Mouse (Mus musculus) neutrophil, adult 5-6 weeks (primary cell): ENCODE data around the gene 1700037H04Rik. TPM values are rescaled to one million over a fixed set of nuclear protein-coding genes. Genes with fewer than 3 reads are reported as not detected.

Source experiments
- ATAC-seq: fragments of 151-379, 151-347 bp; 2 replicates; pipeline ENCODE4 v1.8.0; 2017; ENCODE audit warnings: mild to moderate bottlenecking, moderate TSS enrichment; ENCODE audit not compliant: insufficient number of reproducible peaks, poor library complexity, low FRiP score, severe bottlenecking; ENCODE audit errors: extremely low read depth
- total RNA-seq: library from RNA; stranded (forward); fragments of 200-1000 nt; gene quantifications from 2 replicates; pipeline ENCODE4 v1.2.3, GENCODE M21; 2017

The 1700037H04Rik gene
- total RNA-seq, 1 experiment from 2014 or later = 10.1 TPM

DNA sequence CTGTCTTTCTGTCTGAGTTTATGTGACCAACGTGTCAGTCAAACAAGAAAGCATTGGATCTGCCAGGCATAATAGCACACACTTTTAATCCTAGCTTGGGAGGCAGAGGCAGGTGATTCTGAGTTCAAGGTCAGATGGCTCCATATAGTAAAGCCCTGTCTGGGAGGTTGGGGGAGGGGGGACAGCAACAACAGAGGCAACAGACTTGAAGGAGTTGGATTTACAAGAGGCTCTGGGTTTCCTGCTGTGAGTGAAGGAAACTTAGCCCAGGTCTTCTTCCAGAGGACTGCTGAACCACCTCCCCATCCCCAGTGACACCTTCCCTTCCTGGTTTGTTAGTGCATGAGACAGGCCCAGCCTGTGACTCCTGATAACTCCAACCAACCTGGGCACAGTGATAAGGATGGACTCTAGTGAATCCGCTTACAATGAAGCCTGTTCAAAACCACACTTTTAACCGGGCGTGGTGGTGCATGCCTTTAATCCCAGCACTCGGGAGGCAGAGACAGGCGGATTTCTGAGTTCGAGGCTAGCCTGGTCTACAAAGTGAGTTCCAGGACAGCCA, 7.6 kb downstream of the 1700037H04Rik start:
- no peak for ATAC-seq

DNA sequence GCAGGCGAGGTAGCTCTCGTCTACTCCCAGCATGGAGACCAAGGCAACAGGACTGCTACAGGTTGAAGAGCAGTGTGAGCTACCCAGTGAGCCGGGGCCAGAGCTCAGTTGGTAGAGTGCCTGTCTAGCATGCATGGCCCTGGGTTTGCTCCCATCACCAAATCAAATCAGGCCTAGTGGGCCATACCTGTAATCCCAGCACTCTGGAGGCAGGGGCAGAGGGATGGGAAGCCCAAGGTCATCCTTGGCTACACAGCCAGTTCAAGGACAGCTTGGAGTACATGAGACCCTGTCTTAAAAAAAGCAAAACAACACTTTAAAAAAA, 10.7 kb downstream of the 1700037H04Rik start:
- ATAC-seq = no peak

DNA sequence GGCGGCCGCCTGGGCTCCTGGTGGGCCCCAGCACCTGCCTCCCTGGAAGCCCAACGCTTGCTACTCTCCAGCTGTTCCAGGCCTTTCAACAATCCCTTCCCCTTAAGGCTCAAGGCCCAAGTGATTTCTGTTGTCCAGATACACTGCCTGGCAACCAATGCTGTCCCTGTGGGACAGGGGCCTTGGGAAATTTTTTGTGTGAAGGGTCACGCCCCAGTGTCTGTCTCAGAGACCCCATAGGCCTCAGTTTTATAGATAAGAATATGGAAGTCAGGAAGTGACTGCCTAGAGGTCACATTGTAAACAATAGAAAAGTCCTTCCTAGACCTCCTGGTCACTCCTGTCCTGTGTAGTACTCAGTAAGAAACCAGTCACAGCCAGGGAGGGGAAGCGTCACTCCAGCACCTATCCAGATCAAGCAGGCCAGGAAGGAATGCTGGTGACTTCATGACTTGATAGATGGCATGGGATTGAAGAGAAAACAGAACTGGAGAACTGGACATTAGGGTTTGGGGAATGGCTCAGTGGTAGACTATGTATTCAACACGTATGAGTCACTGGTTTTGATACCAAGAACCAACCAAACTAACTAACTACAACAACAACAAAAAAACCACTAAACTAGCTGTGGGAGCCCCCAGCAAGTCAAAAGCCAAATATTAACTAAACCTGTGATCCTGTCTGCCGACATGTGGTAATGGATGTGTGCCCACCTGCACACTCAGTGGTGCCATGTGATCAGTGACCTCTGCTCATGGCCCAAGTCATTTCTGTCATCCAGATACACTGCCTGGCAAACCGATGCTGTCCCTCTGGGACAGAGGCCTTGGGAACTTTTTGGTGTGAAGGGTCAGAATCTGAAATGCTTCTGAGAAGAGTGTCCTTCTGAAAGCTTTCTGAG, 11.3 kb downstream of the 1700037H04Rik start:
- ATAC-seq = no peak

DNA sequence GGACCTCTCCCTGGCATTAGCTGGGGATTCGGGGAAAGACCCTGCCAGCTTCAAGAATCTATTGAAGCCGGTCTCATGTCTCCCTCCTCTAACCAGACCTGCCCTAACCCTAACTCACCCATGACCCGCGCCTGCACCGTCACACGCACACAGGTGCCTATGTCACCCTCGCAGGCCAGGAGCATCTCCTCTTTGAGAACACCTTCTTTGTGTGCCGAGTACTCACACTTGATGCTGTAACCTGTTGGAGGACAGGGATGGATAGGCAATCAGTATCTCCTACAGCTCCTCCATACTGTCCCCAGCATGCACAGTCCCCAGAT, 12.9 kb downstream of the 1700037H04Rik start:
- no peak for ATAC-seq

GRCm38 (mm10) chr2:131146193-131147042, 13.5 kb downstream of the 1700037H04Rik start:
- no peak for ATAC-seq

DNA sequence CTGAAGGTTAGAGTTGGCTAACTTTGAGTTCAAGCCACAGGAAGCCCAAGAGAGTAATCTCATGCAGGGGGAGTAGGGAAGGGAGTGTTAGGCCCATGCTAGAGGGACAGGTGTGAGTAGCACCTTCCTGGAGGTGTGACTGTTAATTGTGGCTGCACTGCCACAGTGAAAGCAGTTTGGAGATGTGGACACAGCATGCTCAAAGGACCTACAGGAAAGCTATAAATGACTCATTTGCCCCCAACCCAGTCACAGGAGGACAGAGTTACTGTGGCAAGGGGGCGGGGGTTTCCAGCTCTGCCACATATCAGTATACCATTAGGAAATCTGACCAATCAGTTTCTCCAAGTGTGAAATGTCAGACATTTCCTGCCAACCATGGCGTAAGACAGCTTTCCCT, 14.3 kb downstream of the 1700037H04Rik start:
- no peak for ATAC-seq

- no peak for ATAC-seq
Measured at GRCm38 (mm10) chr2:131145121-131145520, 14.8 kb downstream of the 1700037H04Rik start.

DNA sequence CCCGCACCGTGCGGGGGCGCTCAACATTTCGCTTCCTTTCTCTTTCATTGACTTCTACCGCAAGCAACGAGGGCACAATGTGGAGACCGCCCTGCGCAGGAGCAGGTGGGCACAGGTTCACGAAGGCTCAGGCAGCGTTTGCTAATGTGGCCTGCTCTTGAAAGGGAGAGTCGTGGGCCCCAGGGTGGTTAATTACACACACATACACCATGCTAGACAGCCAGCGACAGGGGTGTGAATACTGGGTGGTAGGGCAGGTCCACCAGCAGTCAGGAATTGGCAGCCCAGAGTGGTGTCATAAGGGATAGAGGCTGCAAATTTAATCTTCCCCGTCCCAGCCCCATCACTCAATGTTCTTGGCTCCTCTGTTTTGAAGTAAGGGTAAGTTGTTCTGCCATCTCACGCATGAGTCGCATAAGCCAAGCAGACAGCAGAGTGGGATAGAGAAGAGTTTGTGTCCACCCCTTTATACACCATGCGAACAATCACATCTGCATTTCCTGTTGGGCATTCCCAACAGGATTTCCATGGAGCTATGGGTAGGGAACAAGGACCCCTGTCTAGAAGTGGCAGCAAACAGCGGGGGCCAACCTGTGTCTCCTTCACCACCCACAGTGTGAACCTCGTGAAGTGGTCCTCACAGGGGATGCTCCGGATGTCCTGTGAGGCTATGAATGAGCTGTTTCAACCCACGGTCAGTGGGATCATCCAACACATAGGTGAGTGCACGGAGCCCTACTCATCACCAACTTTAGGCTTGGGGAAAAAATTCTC, 16.7 kb downstream of the 1700037H04Rik start:
- no peak for ATAC-seq

GRCm38 (mm10) chr2:131142592-131142991, 17.3 kb downstream of the 1700037H04Rik start:
- ATAC-seq = peak; percentile 34; the same call in 1 of the 2 replicates

DNA sequence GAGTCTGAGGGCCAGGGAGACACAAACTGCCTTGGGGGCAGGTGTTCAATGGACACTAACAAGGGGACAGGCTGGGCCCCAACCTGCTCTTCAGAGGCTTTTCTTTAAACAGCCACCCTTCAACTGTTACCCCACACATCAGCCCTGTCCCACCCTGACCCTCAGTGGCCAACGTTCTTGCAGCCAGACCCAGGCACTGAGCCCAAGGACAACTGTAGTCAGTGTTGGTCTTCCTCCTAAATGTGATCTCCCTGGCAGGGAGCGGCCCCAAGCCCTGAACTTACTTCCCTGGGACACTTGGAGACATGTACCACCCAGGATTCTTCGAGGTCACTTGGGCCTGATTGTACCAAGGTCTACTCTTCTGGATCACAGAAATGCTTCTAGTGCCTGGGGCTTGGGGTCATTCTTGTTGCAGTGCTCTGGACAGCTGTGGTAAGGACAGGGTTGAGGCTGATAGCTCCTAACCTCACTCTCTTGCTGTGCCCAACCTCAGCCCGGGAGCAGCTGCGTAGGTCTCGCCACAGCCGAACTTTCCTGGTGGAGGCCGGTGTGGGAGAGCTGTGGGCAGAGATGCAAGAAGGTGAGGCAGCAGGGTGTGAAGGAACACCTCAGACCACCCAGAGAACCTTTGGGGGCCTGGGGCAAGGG, 18.4 kb downstream of the 1700037H04Rik start:
- ATAC-seq = no peak

- no peak for ATAC-seq
Measured at GRCm38 (mm10) chr2:131140533-131140905, 19.4 kb downstream of the 1700037H04Rik start.

DNA sequence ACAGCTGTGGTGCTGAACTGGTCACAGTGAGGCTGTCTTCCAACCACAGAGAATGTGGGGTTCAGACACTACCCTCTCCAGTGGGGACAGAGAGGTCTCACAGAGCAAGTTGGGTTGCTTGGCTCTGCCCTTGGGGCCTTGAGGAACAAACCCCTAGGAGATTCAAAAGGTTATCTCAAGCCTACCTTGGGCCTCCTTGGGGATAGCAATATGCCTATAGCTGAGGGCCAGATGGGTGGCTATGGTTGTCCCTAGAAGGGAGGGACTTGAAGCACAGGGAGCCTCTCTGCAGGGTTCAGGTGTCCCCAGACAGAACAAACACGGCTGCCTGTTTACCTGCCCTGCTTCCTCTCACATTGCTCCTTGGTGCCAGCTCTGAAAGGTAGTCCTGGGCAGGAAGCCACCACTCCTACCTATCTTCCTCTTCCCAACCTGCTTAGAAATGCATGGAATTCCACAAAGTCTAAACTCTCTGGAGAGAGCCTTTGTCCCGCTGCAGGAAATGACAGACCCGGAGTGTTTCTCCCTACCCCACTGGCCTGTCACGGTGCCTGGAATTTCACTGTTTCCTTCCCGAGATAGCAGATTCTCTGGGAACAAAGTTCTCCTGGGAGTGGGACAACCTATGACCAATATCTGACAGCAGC, 19.9 kb downstream of the 1700037H04Rik start:
- no peak for ATAC-seq

DNA sequence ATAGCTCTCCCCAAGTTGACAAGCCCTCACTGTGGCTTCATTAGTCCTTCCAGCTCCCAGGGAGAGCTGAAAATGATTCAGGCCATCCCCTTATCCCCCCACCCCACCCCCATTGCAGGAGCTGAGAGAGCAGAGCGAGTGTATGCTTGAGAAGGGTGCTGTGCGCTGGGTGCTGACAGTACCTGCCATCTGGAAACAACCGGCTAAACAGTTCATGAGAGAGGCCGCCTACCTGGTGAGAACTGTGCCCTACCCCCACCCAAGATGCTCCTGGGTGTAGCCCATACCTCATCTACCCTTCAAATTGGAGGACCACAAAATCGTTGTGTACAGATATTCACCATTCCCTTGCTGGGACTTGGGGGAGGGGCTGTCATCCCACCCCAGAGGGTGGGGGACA, 20.6 kb downstream of the 1700037H04Rik start:
- no peak for ATAC-seq

GRCm38 (mm10) chr2:131138760-131139159, 21.1 kb downstream of the 1700037H04Rik start:
- no peak for ATAC-seq

DNA sequence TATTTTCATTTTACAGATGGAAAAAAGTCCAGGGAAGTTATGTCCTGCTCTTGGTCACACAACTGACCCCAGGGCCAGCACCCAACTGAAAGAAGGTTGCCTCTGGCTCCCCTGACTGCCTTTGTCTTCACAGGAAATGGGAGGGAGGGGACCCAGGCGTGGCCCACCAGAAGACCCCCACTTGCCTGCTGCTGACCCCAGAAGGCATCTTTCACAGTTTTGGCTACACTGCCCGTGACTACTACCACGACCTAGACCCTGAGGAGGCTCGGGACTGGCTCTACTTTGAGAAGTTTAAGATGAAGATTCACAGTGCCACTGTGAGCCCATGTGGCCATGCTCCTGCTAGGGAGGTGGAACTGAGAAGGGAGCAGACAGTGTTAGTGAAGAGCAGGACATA, 21.6 kb downstream of the 1700037H04Rik start:
- ATAC-seq = no peak

GRCm38 (mm10) chr2:131135521-131136139, 24.3 kb downstream of the 1700037H04Rik start:
- no peak for ATAC-seq

DNA sequence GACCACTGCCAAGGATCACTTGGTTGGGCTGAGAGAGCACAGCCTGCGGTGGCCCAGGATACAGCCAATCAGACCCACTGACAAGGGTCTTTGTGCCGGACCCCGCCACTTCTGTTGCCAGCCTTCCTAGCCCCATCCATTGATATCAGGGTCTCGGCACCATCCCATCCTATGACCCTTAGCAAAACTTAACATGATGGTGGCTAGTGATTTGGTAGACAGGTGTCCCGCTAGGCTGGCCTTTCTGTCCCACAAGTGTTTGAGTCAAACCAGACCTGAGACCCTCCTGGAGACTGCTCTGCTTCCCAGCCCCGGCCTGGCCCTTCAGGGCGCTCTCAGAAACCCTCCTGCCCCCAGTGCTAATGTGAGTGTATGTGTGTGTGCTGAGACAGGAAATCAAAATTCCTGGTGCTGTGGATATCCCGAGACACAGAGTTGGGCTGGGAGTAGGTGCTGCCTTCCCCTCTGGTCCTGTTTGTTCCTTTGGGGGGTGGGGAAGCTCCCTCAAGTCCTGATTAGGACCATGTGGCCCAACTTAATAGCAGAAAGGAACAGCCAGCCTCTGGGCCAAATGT, 25.0 kb downstream of the 1700037H04Rik start:
- no peak for ATAC-seq
